Mouse (Mus musculus) kidney, adult 2 months (tissue): ENCODE results near the gene Dlgap1.

Experiments used
- CTCF ChIP-seq: fragments of 200-500 bp; conservative IDR thresholded peaks from 2 replicates; pipeline ENCODE4 v1.5.1; 2011; ENCODE audit warnings: low read depth, mild to moderate bottlenecking, control low read depth, low read length, moderate library complexity, mixed read lengths; ENCODE audit not compliant: insufficient read depth, insufficient read length
- POLR2A ChIP-seq: fragments of 200-500 bp; IDR thresholded peaks from one replicate; pipeline ENCODE4 v1.6.1; 2011; ENCODE audit warnings: low read depth, low read length, control low read depth

DNA sequence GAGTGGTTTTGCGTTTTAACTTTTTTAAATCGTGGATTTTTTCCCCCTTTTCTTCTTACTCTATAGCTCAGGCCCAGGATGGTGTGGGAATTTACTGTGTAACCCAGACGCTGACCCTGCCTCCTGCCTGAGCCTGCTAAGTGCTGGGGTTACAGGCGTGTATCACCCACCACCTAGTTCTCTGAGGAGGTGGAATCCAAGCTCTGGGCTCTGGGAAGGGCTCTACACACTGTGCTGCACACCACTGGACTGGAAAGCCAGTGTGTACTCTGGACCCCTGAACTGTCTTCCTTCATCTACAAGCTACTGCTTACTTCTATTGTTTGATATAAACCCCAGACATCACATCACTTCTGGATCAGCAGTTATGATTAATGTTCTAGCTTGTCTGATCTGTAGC is 889.9 kb downstream of the Dlgap1 start:
- TF ChIP-seq CTCF (no peak), POLR2A (no peak)
